Mouse (Mus musculus): ENCODE measurements around the gene Krt36. TPM values are rescaled to one million over a fixed set of nuclear protein-coding genes. Genes with fewer than 3 reads are reported as not detected.

Krt36 gene
- total and polyA plus RNA-seq, 3 experiments = not detected

GRCm38 (mm10) chr11:100137693-100138092 is 32.3 kb upstream of the Krt36 start:
- in situ Hi-C loops (cut with MboI; ENCODE audit: low pct_ligation_motif_present, low pct_unique_long_range_greater_than_20kb, low sequenced_read_pairs) (no loop called here), dilution Hi-C loops (cut with MboI; ENCODE audit: extremely low pct_ligation_motif_present, extremely low pct_unique_long_range_greater_than_20kb, low sequenced_read_pairs) (no loop called here)
- H3K9me3 ChIP-seq (replicated peaks; ENCODE audit: low read length) = no peaks in the 10 kb centered on the region
- no peak overlapping the region for H3K4me2 ChIP-seq (ENCODE audit: insufficient read depth, low read depth, poor library complexity, severe bottlenecking)
- H3K79me2 ChIP-seq (replicated peaks; ENCODE audit: control insufficient read depth, extremely low read depth, insufficient read depth, poor library complexity, severe bottlenecking) = no peaks in the 10 kb centered on the region
- no peak for DNase-seq (ENCODE audit: extremely low read depth)
- no peak overlapping the region for H3K27ac ChIP-seq (ENCODE audit: insufficient read depth, low read depth)
- no peak for TF ChIP-seq ELF1 (IDR thresholded peaks at IDR 0.05; ENCODE audit: low read depth, low read length)
- TF ChIP-seq CHD1 (IDR thresholded peaks at IDR 0.05; ENCODE audit: low read depth, low read length) = no peak
- no peak for TF ChIP-seq UBTF (IDR thresholded peaks at IDR 0.05; ENCODE audit: low read depth, low read length)
- no peak for TF ChIP-seq EP300 (IDR thresholded peaks at IDR 0.05; ENCODE audit: low read length)
- TF ChIP-seq MYC (IDR thresholded peaks at IDR 0.05; ENCODE audit: low read depth, low read length) = no peak
- TF ChIP-seq MXI1 (IDR thresholded peaks at IDR 0.05; ENCODE audit: low read depth, low read length) = no peak
- no peak for TF ChIP-seq ZKSCAN1 (IDR thresholded peaks at IDR 0.05; ENCODE audit: borderline replicate concordance, low read depth, low read length)
- TF ChIP-seq CHD2 (IDR thresholded peaks at IDR 0.05; ENCODE audit: low read length) = no peak
- no peak for TF ChIP-seq RCOR1 (conservative IDR thresholded peaks at IDR 0.05; ENCODE audit: low read depth, low read length)
- no peak for TF ChIP-seq CTCF (conservative IDR thresholded peaks at IDR 0.05 in 1 of 2, IDR thresholded peaks at IDR 0.05 in 1 of 2; ENCODE audit: low read depth in 2 of 2, low read length in 2 of 2)
- no peak for TF ChIP-seq USF2 (conservative IDR thresholded peaks at IDR 0.05; ENCODE audit: low read depth, low read length)
- TF ChIP-seq BHLHE40 (IDR thresholded peaks at IDR 0.05; ENCODE audit: low read depth, low read length) = no peak
- no peak overlapping the region for H3K4me3 ChIP-seq (replicated peaks in 1 of 3; ENCODE audit: low read depth in 2 of 3, low read length in 2 of 3, poor library complexity in 1 of 3)
- no peaks in the 10 kb centered on the region for H3K36me3 ChIP-seq (replicated peaks in 1 of 2; ENCODE audit: control insufficient read depth in 1 of 2, insufficient read depth in 1 of 2, low read length in 1 of 2)
- no peaks in the 10 kb centered on the region for H3K4me1 ChIP-seq (ENCODE audit: control insufficient read depth in 1 of 2, insufficient read depth in 2 of 2)
- H3K27me3 ChIP-seq (replicated peaks) = peaks cover 96% of the 10 kb centered on the region
- no peak overlapping the region for H3K9ac ChIP-seq (ENCODE audit: insufficient read depth, low read depth)

- H3K4me2 ChIP-seq (ENCODE audit: insufficient read depth, low read depth, poor library complexity, severe bottlenecking) = no peak overlapping the region
- no peak overlapping the region for H3K9ac ChIP-seq (ENCODE audit: insufficient read depth, low read depth)
- H3K9me3 ChIP-seq (replicated peaks; ENCODE audit: low read length) = no peaks in the 10 kb centered on the region
- no peak overlapping the region for H3K4me3 ChIP-seq (replicated peaks in 1 of 3; ENCODE audit: low read depth in 2 of 3, low read length in 2 of 3, poor library complexity in 1 of 3)
- H3K36me3 ChIP-seq (replicated peaks in 1 of 2; ENCODE audit: control insufficient read depth in 1 of 2, insufficient read depth in 1 of 2, low read length in 1 of 2) = no peaks in the 10 kb centered on the region
- TF ChIP-seq SMC3 (IDR thresholded peaks at IDR 0.05; ENCODE audit: low read depth, low read length) = no peak
- TF ChIP-seq E2F4 (IDR thresholded peaks at IDR 0.05; ENCODE audit: insufficient replicate concordance, low read depth, low read length) = no peak
- TF ChIP-seq CHD2 (IDR thresholded peaks at IDR 0.05; ENCODE audit: low read length) = no peak
- TF ChIP-seq JUN (IDR thresholded peaks at IDR 0.05; ENCODE audit: insufficient read depth, low read depth, low read length) = no peak
- no peak for TF ChIP-seq KAT2A (IDR thresholded peaks at IDR 0.05; ENCODE audit: insufficient replicate concordance, low read length)
- no peak for TF ChIP-seq GABPA (IDR thresholded peaks at IDR 0.05; ENCODE audit: insufficient replicate concordance, low read depth, low read length)
- TF ChIP-seq PAX5 (IDR thresholded peaks at IDR 0.05; ENCODE audit: low read length) = no peak
- TF ChIP-seq POLR2A (IDR thresholded peaks at IDR 0.05; ENCODE audit: low read depth, low read length) = no peak
- no peak for TF ChIP-seq JUND (conservative IDR thresholded peaks at IDR 0.05; ENCODE audit: low read depth, low read length)
- no peak for TF ChIP-seq CTCF (conservative IDR thresholded peaks at IDR 0.05 in 1 of 2, IDR thresholded peaks at IDR 0.05 in 1 of 2; ENCODE audit: low read depth in 2 of 2, low read length in 2 of 2)
- TF ChIP-seq IRF4 (IDR thresholded peaks at IDR 0.05; ENCODE audit: low read depth, low read length) = no peak
- no peak for TF ChIP-seq ETS1 (conservative IDR thresholded peaks at IDR 0.05; ENCODE audit: low read depth, low read length)
- no peak for TF ChIP-seq TCF12 (IDR thresholded peaks at IDR 0.05; ENCODE audit: low read depth, low read length)
- TF ChIP-seq TBP (conservative IDR thresholded peaks at IDR 0.05; ENCODE audit: low read depth, low read length) = no peak
- no peak for TF ChIP-seq ZC3H11A (IDR thresholded peaks at IDR 0.05; ENCODE audit: low read depth, low read length)
- TF ChIP-seq UBTF (IDR thresholded peaks at IDR 0.05; ENCODE audit: low read depth, low read length) = no peak
- no peak for TF ChIP-seq ELF1 (IDR thresholded peaks at IDR 0.05; ENCODE audit: low read depth, low read length)
- TF ChIP-seq USF2 (conservative IDR thresholded peaks at IDR 0.05; ENCODE audit: low read depth, low read length) = no peak
- no peak for TF ChIP-seq RAD21 (IDR thresholded peaks at IDR 0.05; ENCODE audit: low read depth, low read length)
- dilution Hi-C loops (cut with MboI; ENCODE audit: extremely low pct_ligation_motif_present, extremely low pct_unique_long_range_greater_than_20kb, low sequenced_read_pairs) (no loop called here), in situ Hi-C loops (cut with MboI; ENCODE audit: low pct_ligation_motif_present, low pct_unique_long_range_greater_than_20kb, low sequenced_read_pairs) (no loop called here)
- H3K79me2 ChIP-seq (replicated peaks; ENCODE audit: control insufficient read depth, extremely low read depth, insufficient read depth, poor library complexity, severe bottlenecking) = no peaks in the 10 kb centered on the region
- no peak for DNase-seq (ENCODE audit: extremely low read depth)
- H3K27ac ChIP-seq (ENCODE audit: insufficient read depth, low read depth) = no peak overlapping the region
- H3K4me1 ChIP-seq (ENCODE audit: control insufficient read depth in 1 of 2, insufficient read depth in 2 of 2) = no peaks in the 10 kb centered on the region
- peaks cover 97% of the 10 kb centered on the region for H3K27me3 ChIP-seq (replicated peaks)
These were observed 31.1 kb upstream of the Krt36 start for GRCm38 (mm10) chr11:100136559-100136958.

Data from CH12.LX (cell line).